Mouse (Mus musculus) ovary, postnatal 14 days (tissue): ENCODE results near the gene Krtap19-9b.

ENCODE experiments used
- DNase-seq: peaks from one replicate; pipeline ENCODE4 v3.0.0; 2022; ENCODE audit warnings: low spot score

The Krtap19-9b gene

GRCm38 (mm10) chr16:88932165-88932564 is at the start of gene Krtap19-9b:
TSS of gene Krtap19-9b (minus strand) at chr16:88932265.
- DNase-seq, result no peak

- DNase-seq, result no peak
Measured at GRCm38 (mm10) chr16:88962773-88963172, 30.7 kb upstream of the Krtap19-9b start, which contains the start of gene Krtap16-3. TSS of gene Krtap16-3 (minus strand) at chr16:88962873.

GRCm38 (mm10) chr16:88941106-88941505 is 9.0 kb upstream of the Krtap19-9b start:
- no peak for DNase-seq

DNA sequence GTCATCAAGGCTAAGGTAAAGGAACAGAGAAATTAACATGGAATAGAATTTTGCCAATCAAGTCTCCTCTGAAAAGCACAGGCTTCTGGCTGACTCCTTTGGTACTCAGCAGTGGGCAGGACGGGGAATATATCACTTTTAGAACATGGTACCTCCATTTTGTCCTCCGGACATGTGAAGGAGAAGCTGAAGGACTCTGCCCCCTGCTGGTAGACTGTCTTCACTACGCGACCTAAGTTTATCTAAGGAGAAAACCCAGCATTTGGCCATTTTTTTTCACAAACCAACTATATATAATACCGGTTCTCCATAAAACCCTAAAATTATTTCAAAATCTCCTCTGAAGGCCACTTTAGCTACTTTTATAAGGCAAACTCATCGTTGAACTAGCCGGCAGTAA is 6.2 kb upstream of the Krtap19-9b start:
- no peak for DNase-seq

DNA sequence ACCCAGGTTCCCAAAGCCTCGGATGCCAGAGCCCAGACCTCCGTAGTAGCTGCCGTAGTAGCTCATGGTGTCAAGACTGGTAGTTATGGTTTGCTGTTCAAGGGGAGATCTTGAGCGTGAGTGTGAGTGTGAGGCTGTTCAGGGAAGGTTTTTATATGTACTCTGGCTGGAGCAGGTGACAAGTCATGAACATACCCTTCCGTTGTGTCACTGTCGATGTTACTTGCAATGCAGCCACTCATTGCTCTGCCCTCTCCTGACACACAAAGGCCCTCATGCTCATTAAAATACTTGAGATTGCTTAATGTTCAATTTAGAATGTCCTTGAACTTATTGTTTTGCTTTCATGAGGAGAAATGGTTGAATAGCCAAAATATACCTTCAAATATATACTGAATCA is 35.7 kb downstream of the Krtap19-9b start, which contains the start of gene Krtap19-5:
Krtap19-5 (minus strand) TSS at position 101 of the 400 bp plus-strand sequence.
- DNase-seq, result no peak

DNA sequence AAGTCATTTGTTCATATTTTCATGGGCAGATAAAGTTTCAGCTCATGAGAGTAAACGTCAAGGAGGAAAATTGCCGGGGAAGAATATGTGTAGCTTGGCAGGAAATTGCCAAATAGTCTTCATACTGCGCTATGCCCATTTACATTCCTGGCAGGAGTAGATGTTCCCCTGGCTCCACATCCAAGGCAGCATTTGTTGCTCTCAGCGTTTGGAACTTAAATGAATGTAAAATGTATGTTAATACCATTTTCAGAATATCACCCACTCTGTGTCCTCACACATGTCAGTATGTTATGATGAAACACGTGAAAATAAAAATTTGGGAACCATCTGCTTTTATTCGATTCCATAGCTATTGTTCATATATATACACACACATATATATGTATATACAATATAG is 45.2 kb downstream of the Krtap19-9b start:
- DNase-seq, result no peak

DNA sequence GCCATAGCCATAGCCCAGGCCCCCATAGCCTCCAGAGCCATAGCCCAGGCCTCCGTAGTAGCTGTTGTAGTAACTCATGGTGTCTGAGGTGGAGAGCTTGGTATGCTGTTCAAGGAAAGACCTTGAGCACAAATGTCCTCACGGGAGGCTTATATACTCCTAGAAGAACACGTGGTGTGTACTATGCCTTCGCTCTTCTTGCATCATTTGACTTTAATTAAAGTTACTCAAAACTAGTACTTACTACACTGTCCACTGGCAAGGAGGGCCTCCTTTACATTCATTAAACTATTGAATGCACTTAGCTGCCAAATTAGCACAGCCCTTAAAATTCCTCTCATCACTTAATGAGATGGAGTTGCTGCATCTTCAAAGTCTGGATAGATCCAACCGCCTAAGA is 47.1 kb downstream of the Krtap19-9b start, which contains the start of gene Krtap19-4:
Krtap19-4 (minus strand) TSS at position 101 of the 400 bp plus-strand sequence.
- DNase-seq, result no peak
